Mouse (Mus musculus): Measurements from ENCODE around the gene Gtpbp8. TPM values are rescaled to one million over a fixed set of nuclear protein-coding genes. Genes with fewer than 3 reads are reported as not detected.

The Gtpbp8 gene
- polyA plus RNA-seq, 1 experiment, result 6.5 TPM

DNA sequence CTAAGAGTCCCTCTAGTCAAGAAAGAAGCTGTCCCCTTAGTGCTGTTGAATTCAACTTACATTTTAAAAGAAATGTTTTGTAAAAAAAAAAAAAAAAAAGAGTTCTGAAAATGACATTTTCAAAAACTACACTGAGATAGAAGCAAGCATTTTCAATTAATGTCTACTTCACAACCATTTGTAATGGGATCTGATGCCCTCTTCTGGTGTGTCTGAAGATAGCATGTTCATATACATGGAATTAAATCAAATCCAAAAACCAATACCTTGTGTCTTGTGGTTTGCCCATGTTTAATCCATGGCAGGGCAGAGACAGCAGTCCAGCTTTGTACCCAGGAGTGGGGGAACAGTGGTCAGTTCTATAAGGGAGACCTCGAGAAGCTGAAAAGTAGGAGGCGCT lies 28.3 kb downstream of the Gtpbp8 start:
- WGBS, result 83% methylated on average over 2 of the region's 2 CpGs
- Histone ChIP-seq H3K4me3 (replicated peaks; ENCODE audit: extremely low read depth, low read depth, low read length) (no peak overlapping the region), H3K4me1 (ENCODE audit: control insufficient read depth, insufficient read depth, low read length) (no peaks in the 10 kb centered on the region)
- no peak for TF ChIP-seq POLR2A (IDR thresholded peaks at IDR 0.05; ENCODE audit: borderline replicate concordance, extremely low read depth, low read depth, low read length)
- 0 out of 2 replicates have a peak, but pooled peaks have one; percentile 2 for TF ChIP-seq CTCF (IDR thresholded peaks at IDR 0.05; ENCODE audit: insufficient read depth, low read length)
- no peak for DNase-seq

DNA sequence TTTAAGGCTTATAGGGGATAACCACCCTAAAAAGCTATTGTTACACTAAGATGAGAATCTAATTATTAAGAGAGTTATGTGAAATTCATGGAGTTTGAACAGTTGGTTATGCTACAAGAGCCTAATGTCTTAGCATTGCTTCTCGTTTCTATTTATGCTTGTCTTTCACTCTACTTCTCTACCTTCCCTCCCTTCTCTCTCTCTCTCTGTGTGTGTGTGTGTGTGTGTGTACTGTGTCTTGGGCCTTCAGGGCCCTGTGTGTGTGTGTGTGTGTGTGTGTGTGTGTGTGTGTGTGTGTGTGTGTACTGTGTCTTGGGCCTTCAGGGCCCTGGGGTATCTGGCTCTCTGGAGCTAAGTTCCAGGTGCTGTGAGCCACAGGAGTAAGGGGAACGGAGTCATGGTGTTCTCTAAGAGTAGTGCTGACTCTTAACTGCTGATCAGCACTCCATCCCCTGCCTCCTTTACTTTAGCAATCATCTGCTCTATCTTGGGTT lies 29.0 kb downstream of the Gtpbp8 start:
- 80% methylated on average over 2 of the region's 2 CpGs for WGBS
- Histone ChIP-seq H3K4me1 (ENCODE audit: control insufficient read depth, insufficient read depth, low read length) (no peaks in the 10 kb centered on the region), H3K4me3 (replicated peaks; ENCODE audit: extremely low read depth, low read depth, low read length) (no peak overlapping the region)
- DNase-seq, result no peak
- TF ChIP-seq POLR2A (IDR thresholded peaks at IDR 0.05; ENCODE audit: borderline replicate concordance, extremely low read depth, low read depth, low read length), result no peak
- TF ChIP-seq CTCF (IDR thresholded peaks at IDR 0.05; ENCODE audit: insufficient read depth, low read length), result no peak

DNA sequence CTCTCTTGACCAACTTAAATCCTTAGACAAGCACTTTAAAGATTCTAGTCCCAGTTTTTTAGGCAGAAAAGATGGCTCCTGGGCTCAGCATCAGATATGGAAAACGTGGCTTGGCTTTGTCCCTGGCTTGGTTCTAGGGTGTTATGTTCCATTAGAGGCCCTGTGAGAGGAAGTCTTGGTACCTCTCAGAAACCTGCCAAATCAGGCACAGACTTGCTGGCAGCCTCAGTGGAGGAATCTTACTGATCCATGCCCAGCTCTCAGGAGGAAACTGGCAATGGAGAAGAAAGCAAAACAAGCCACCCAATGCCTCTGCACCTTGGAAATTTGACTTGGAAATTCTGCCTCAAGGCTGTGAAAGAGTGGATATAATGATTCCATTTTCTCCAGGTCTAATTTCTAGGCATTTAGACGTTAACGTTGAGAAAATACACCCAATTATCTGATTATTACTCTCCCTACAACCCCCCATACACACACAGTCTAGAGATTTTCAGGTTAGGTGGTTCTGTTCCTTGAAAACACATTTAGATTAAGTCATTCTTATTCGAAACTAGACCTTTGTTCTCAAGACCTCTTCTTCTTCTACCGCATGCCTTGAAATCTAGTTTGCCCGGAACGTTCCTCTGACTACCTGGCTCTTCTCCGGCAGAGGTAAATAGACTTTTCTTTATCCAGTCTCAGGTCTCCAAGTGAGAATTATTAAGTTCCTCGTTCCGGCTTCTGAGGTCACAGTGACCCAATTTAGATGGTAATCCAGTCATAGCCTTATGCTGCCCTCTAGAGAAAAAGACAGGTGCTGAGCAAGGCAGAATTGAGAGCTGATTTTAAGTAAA lies 29.6 kb downstream of the Gtpbp8 start:
- no peak for DNase-seq
- 39% methylated on average over 10 of the region's 10 CpGs for WGBS
- no peaks in the 10 kb centered on the region for H3K4me1 ChIP-seq (ENCODE audit: control insufficient read depth, insufficient read depth, low read length)
- TF ChIP-seq CTCF (IDR thresholded peaks at IDR 0.05; ENCODE audit: insufficient read depth, low read length), result no peak
- TF ChIP-seq POLR2A (IDR thresholded peaks at IDR 0.05; ENCODE audit: borderline replicate concordance, extremely low read depth, low read depth, low read length), result no peak
- H3K4me3 ChIP-seq (replicated peaks; ENCODE audit: extremely low read depth, low read depth, low read length), result no peak overlapping the region

DNA sequence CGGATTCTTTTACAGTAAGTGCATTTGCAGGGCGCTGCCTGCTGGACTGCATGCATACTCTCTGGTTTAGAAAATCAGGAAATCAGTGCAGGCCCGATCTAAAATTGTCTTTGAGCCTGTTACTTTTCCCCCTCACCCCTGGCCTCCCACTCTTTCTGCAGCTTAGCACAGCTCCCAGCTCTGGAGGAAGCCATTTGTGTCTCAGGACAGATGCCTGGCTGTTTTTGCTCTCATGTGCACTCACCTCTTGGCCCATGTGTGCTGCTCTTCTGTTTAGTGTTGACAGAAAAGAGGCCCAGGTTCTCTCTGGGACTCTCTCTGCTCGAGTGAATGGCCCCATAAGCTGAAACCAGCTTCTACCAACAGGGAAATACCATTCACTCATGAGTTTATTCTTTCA lies 42.7 kb downstream of the Gtpbp8 start:
- Histone ChIP-seq H3K4me3 (replicated peaks; ENCODE audit: extremely low read depth, low read depth, low read length) (no peak overlapping the region), H3K4me1 (ENCODE audit: control insufficient read depth, insufficient read depth, low read length) (no peaks in the 10 kb centered on the region; the same call in 1 of the 2 replicates)
- WGBS, result 44% methylated on average over 4 of the region's 4 CpGs
- no peak for TF ChIP-seq CTCF (IDR thresholded peaks at IDR 0.05; ENCODE audit: insufficient read depth, low read length)
- no peak for TF ChIP-seq POLR2A (IDR thresholded peaks at IDR 0.05; ENCODE audit: borderline replicate concordance, extremely low read depth, low read depth, low read length)
- DNase-seq, result no peak

DNA sequence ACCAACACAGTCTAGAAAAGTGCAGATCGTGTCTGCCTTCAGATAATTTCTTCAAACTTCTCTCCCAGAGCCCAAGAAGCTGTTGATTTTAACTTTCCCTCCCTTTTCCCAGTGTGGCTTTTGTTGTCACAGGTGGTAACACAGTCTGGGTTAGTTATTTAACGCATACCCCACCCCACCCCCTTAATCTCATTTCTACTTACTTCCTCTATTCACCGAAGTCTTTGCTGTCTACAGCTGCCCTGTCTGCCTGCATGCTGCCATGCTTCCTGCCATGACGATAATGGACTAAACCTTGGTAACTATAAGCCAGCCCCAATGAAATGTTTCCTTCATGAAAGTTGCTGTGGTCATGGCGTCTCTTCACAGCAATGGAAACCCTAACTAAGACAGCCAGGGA lies 43.9 kb downstream of the Gtpbp8 start:
- no peak for TF ChIP-seq POLR2A (IDR thresholded peaks at IDR 0.05; ENCODE audit: borderline replicate concordance, extremely low read depth, low read depth, low read length)
- Histone ChIP-seq H3K4me3 (replicated peaks; ENCODE audit: extremely low read depth, low read depth, low read length) (no peak overlapping the region), H3K4me1 (ENCODE audit: control insufficient read depth, insufficient read depth, low read length) (no peaks in the 10 kb centered on the region; the same call in 1 of the 2 replicates)
- WGBS, result 49% methylated on average over 5 of the region's 5 CpGs
- no peak for DNase-seq

DNA sequence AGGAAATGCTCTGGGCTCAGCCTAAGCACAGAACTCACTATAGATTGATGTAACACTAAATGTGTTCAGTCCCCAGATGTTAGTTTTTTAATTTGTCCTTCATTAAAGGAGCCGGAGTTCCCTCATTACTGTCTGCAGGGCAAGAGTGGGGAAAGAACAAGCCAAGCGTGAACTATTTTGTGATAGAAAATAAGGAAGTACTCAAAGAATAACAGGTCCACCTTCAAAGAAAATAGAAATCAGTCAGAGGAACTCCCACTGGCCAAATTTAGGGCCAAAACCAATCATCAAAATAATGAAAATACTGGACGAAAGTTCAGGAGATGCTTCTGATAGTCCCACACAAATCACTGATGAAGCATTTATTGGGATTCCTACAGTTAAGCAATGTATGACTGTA lies 45.0 kb downstream of the Gtpbp8 start:
- DNase-seq, result no peak
- Histone ChIP-seq H3K4me3 (replicated peaks; ENCODE audit: extremely low read depth, low read depth, low read length) (no peak overlapping the region), H3K4me1 (ENCODE audit: control insufficient read depth, insufficient read depth, low read length) (peaks cover 3% of the 10 kb centered on the region; the same call in 1 of the 2 replicates)
- TF ChIP-seq CTCF (IDR thresholded peaks at IDR 0.05; ENCODE audit: insufficient read depth, low read length) (no peak), POLR2A (IDR thresholded peaks at IDR 0.05; ENCODE audit: borderline replicate concordance, extremely low read depth, low read depth, low read length) (no peak)
- 80% methylated on average over 3 of the region's 3 CpGs for WGBS

DNA sequence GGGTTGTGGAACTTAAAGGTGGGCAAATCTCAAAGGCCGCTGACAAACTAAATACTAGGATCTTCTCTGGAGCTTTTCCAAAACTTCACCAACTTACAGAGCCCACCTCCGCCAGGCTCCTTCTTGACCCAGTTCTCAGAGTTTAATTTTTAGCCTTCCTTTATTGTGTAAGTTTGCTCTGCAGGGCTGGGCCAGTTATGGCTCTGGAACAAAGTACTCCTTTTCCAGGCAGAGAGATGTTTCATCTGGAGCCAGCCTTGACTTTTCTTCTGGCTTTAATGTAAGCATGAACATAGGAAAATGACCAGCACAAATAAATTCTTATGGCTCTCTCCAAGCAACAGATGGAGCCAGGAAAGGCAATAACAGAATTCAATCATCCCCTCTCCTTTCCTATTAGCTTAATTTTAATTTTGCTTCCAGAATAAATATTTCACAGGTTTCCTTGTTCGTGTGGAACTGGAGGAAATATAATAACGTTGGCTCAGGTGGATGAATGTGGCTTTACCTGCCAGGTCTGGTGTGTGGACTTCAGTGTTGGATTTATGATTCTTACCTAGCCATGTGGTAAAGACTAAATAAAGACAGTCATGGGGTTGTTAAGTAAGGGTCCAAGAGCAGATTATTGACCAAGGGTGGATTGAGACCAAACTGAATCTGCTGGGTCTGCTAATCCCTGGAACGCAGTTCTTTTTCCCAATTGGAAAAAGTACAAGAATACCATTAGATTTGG lies 48.5 kb downstream of the Gtpbp8 start:
- TF ChIP-seq CTCF (IDR thresholded peaks at IDR 0.05; ENCODE audit: insufficient read depth, low read length), result no peak
- no peak for TF ChIP-seq POLR2A (IDR thresholded peaks at IDR 0.05; ENCODE audit: borderline replicate concordance, extremely low read depth, low read depth, low read length)
- DNase-seq, result no peak
- no peak overlapping the region for H3K4me3 ChIP-seq (replicated peaks; ENCODE audit: extremely low read depth, low read depth, low read length)

DNA sequence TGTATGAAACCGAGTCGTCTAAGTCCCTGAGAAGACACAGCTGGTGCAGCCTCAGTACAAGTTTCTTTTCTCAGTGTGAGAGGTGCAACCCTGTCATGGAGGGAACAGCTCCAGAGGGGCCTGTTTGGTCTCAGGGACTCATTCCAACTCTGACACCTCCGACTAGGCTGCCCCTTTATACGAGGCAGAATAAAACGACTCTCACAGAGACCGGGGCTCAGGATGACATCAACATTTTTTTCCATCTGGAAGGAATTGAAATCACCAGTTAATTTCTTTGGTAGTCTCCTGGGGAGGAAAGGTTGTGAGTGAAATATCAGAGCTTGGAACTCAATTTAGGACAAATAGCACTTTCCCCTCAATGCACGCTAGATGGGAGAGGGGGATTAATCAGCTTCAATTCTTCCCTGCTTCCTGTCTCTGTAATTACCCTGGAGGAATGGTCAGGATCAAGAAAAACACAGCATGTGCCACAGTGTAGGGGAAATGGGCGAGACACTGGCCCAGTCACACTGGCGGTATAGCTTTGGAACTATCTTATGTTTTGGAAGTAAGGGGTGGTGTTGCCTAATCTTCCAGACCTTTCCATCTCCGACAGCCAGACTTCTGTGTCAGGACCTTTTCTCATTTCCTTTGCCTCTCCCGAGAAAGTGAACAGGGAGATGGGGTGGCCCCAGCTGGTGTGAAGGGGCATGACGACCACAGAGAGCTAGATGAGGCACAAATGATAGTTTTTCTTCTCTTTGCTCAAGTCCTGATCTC lies 50.1 kb downstream of the Gtpbp8 start:
- peaks cover 6% of the 10 kb centered on the region for H3K4me1 ChIP-seq (ENCODE audit: control insufficient read depth, insufficient read depth, low read length)
- TF ChIP-seq POLR2A (IDR thresholded peaks at IDR 0.05; ENCODE audit: borderline replicate concordance, extremely low read depth, low read depth, low read length) (no peak), CTCF (IDR thresholded peaks at IDR 0.05; ENCODE audit: insufficient read depth, low read length) (no peak)
- H3K4me3 ChIP-seq (replicated peaks; ENCODE audit: extremely low read depth, low read depth, low read length), result no peak overlapping the region
- 44% methylated on average over 12 of the region's 12 CpGs for WGBS
- DNase-seq, result no peak

More for the DNA sequence above, 48.5 kb downstream of the Gtpbp8 start:
- peaks cover 3% of the 10 kb centered on the region; the same call in 1 of the 2 replicates for H3K4me1 ChIP-seq (ENCODE audit: control insufficient read depth, insufficient read depth, low read length)
- WGBS, result 66% methylated on average over 5 of the region's 5 CpGs

DNA sequence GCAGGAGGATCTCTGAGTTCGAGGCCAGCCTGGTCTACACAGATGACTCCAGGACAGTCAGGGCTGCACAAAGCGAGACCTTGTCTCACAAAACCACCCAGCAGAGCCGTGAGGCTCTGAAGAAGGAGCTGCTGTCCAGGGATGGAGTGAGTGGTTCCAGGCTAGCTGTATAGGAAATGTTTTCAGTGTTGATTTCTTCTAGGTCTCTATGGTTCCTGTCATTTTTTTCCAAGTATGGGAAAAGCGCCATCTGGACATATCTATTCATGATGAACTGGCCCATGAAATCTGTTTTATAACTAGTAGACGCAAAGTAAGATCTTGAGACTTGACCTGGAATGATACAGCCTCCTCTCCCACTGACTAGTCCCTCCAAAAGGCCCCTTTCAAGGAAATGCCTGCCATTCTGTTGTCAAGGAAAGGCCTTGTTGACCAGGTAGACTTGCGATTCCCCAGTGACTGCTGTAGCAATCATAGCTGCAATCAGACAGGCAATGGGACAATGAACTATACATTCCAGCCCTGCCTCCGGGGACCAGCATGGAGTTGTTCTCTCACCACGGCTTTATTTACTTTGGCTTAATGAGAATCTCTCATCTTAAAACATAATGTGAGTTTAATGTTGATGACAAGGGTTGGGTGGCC lies 50.8 kb downstream of the Gtpbp8 start:
- DNase-seq, result no peak
- Histone ChIP-seq H3K4me3 (replicated peaks; ENCODE audit: extremely low read depth, low read depth, low read length) (no peak overlapping the region), H3K4me1 (ENCODE audit: control insufficient read depth, insufficient read depth, low read length) (peaks cover 6% of the 10 kb centered on the region)
- TF ChIP-seq CTCF (IDR thresholded peaks at IDR 0.05; ENCODE audit: insufficient read depth, low read length), result no peak
- TF ChIP-seq POLR2A (IDR thresholded peaks at IDR 0.05; ENCODE audit: borderline replicate concordance, extremely low read depth, low read depth, low read length), result no peak
- WGBS, result 72% methylated on average over 8 of the region's 8 CpGs

Data from lung, adult 2 months (tissue).